10 mouse cellular contexts compared by ENCODE assay signal in genomic region chr1:82571758-82572157, GRCm38 (mm10). TPM values are rescaled to one million over a fixed set of nuclear protein-coding genes. Genes with fewer than 3 reads are reported as not detected.
DNase-seq lines count a peak whose midpoint lies in the region; ATAC-seq and TF ChIP-seq lines count a peak whose summit lies in the region.
"Had no signal": no experiment of that assay in that cellular context is flagged by ENCODE, and none has a peak within 500 bp of the region (broad histone marks: within the 10 kb centered on the region; RNA-seq: fewer than 3 reads in every experiment).

No protein-coding gene starts in this region.

- ATAC-seq in intestine, postnatal 0 days: no peak
- no peak for ATAC-seq in intestine, embryonic 16.5 days
- no peak for ATAC-seq in granulocyte monocyte progenitor cell, adult 5-6 weeks (replicated peaks; ENCODE audit: poor library complexity, severe bottlenecking)

- DNase-seq in 416B (ENCODE audit: low read depth): peak; percentile 52
- DNase-seq in left cerebral cortex, postnatal 36 days (ENCODE audit: low spot score in 2 of 2): no peak

- no peaks in the 10 kb centered on the region for H3K27me3 ChIP-seq in intestine, postnatal 0 days (replicated peaks; ENCODE audit: control insufficient read depth, insufficient read depth, low read length)
- no peaks in the 10 kb centered on the region for H3K27me3 ChIP-seq in intestine, embryonic 16.5 days (replicated peaks; ENCODE audit: control insufficient read depth, insufficient read depth, low read length)
- no peaks in the 10 kb centered on the region for H3K27me3 ChIP-seq in E14TG2a.4 (ENCODE audit: insufficient read depth, low read length)
- H3K27me3 ChIP-seq: neural tube, embryonic 12.5 days had no signal

- 78% methylated on average over 1 of the region's 1 CpGs for WGBS in intestine, postnatal 0 days
- WGBS in intestine, embryonic 16.5 days: 70% methylated on average over 1 of the region's 1 CpGs

- H3K4me1 ChIP-seq in intestine, postnatal 0 days (replicated peaks; ENCODE audit: control insufficient read depth, insufficient read depth, low read length): no peaks in the 10 kb centered on the region
- no peaks in the 10 kb centered on the region for H3K4me1 ChIP-seq in intestine, embryonic 16.5 days (ENCODE audit: control insufficient read depth, insufficient read depth, low read length)
- no peaks in the 10 kb centered on the region for H3K4me1 ChIP-seq in E14TG2a.4 (replicated peaks; ENCODE audit: low read depth, low read length)
- H3K4me1 ChIP-seq in cortical plate, adult 2 months (ENCODE audit: control insufficient read depth, insufficient read depth, low read length): no peaks in the 10 kb centered on the region
- H3K4me1 ChIP-seq: neural tube, embryonic 12.5 days had no signal

- no peak overlapping the region for H3K9ac ChIP-seq in intestine, postnatal 0 days (ENCODE audit: low read depth, low read length)
- H3K9ac ChIP-seq in intestine, embryonic 16.5 days (ENCODE audit: low read depth, low read length): no peak overlapping the region
- H3K9ac ChIP-seq: neural tube, embryonic 12.5 days had no signal

- no peak overlapping the region for H3K4me3 ChIP-seq in intestine, postnatal 0 days (ENCODE audit: low read depth, low read length)
- H3K4me3 ChIP-seq in intestine, embryonic 16.5 days (ENCODE audit: low read length): no peak overlapping the region
- no peak overlapping the region for H3K4me3 ChIP-seq in E14TG2a.4 (replicated peaks; ENCODE audit: low read length)
- no peak overlapping the region for H3K4me3 ChIP-seq in cortical plate, adult 2 months (ENCODE audit: insufficient read depth, low read length)
- H3K4me3 ChIP-seq: neural tube, embryonic 12.5 days had no signal

- intact Hi-C loops in left cerebral cortex, postnatal 36 days (cut with DNase I): loop anchor here (5.0 kb wide), 1 partner anchor 71 kb away; no protein-coding TSS in a partner anchor

- no peak overlapping the region for H3K27ac ChIP-seq in intestine, postnatal 0 days (ENCODE audit: low read depth, low read length)
- H3K27ac ChIP-seq in intestine, embryonic 16.5 days (ENCODE audit: low read length): no peak overlapping the region
- H3K27ac ChIP-seq in cortical plate, adult 2 months (ENCODE audit: insufficient read depth, low read length): no peak overlapping the region
- H3K27ac ChIP-seq: neural tube, embryonic 12.5 days had no signal

- H3K36me3 ChIP-seq in intestine, postnatal 0 days (ENCODE audit: control insufficient read depth, insufficient read depth): no peaks in the 10 kb centered on the region
- no peaks in the 10 kb centered on the region for H3K36me3 ChIP-seq in intestine, embryonic 16.5 days (ENCODE audit: control insufficient read depth, insufficient read depth, low read length)
- no peaks in the 10 kb centered on the region for H3K36me3 ChIP-seq in E14TG2a.4 (ENCODE audit: insufficient read depth, low read length)
- H3K36me3 ChIP-seq: neural tube, embryonic 12.5 days had no signal

- TF ChIP-seq CTCF in intestine, postnatal 0 days (IDR thresholded peaks at IDR 0.05; ENCODE audit: low read depth): peak; percentile 47; the same call in 1 of the 2 replicates
- TF ChIP-seq CTCF in E14TG2a.4 (conservative IDR thresholded peaks at IDR 0.05; ENCODE audit: low read length): peak; percentile 52
- TF ChIP-seq CTCF in cortical plate, adult 2 months (IDR thresholded peaks at IDR 0.05; ENCODE audit: extremely low read depth, insufficient read depth, low read length): peak; percentile 21; the same call in 1 of the 2 replicates

- H3K9me3 ChIP-seq in intestine, postnatal 0 days (ENCODE audit: control insufficient read depth): no peaks in the 10 kb centered on the region
- no peaks in the 10 kb centered on the region for H3K9me3 ChIP-seq in intestine, embryonic 16.5 days (ENCODE audit: control insufficient read depth, low read length)
- H3K9me3 ChIP-seq in E14TG2a.4 (ENCODE audit: low read length): peaks cover 20% of the 10 kb centered on the region
- H3K9me3 ChIP-seq: neural tube, embryonic 12.5 days had no signal

- H3K4me2 ChIP-seq in intestine, postnatal 0 days (replicated peaks; ENCODE audit: low read depth): no peak overlapping the region
- H3K4me2 ChIP-seq in intestine, embryonic 16.5 days (ENCODE audit: low read depth, low read length): no peak overlapping the region
- H3K4me2 ChIP-seq: neural tube, embryonic 12.5 days had no signal

- TF ChIP-seq POLR2A in cortical plate, adult 2 months (IDR thresholded peaks at IDR 0.05; ENCODE audit: extremely low read depth, insufficient read depth, low read length): no peak

RNA-seq across cellular contexts. Expression of gene Col4a4, which starts 14.9 kb away (rescaled TPM):
- polyA plus RNA-seq in intestine, postnatal 0 days (2015; fragmentation: Nextera tagmentation; extraction: Ambion mirVana): 0.10 and 0.16 TPM in 2 replicates
- 0.05 and 0.20 TPM in 2 replicates for polyA plus RNA-seq in intestine, embryonic 16.5 days (2015; fragmentation: Nextera tagmentation; extraction: Ambion mirVana)
- polyA plus RNA-seq in cortical plate, adult 2 months (2012; rRNA removed): 0.15 and 0.23 TPM in 2 replicates
- total RNA-seq in granulocyte monocyte progenitor cell, adult 5-6 weeks (2014; fragmentation: Nextera tagmentation): not detected in 2 replicates
- not detected in 2 replicates for total RNA-seq in granulocyte monocyte progenitor cell, adult 5-6 weeks (2017)
- 1 to 10 TPM; 1.2 to 2.4 TPM for total RNA-seq in left cerebral cortex, postnatal 36 days (2021)
- total RNA-seq: hematopoietic stem cell, adult 5-6 weeks; megakaryocyte, adult 5-6 weeks had no signal

RNA-seq across cellular contexts. Expression of gene Col4a3, which starts 15.0 kb away (rescaled TPM):
- polyA plus RNA-seq in intestine, postnatal 0 days (2015; fragmentation: Nextera tagmentation; extraction: Ambion mirVana): 0.41 and 0.42 TPM in 2 replicates
- polyA plus RNA-seq in intestine, embryonic 16.5 days (2015; fragmentation: Nextera tagmentation; extraction: Ambion mirVana): 0.16 and 0.21 TPM in 2 replicates
- polyA plus RNA-seq in cortical plate, adult 2 months (2012; rRNA removed): 0.19 and 0.30 TPM in 2 replicates
- total RNA-seq in granulocyte monocyte progenitor cell, adult 5-6 weeks (2014; fragmentation: Nextera tagmentation): not detected in 2 replicates
- not detected in 2 replicates for total RNA-seq in granulocyte monocyte progenitor cell, adult 5-6 weeks (2017)
- 1 to 10 TPM in 1 of 2 experiments, under 1 TPM in 1; 0.69 to 1.1 TPM for total RNA-seq in left cerebral cortex, postnatal 36 days (2021)
- total RNA-seq: hematopoietic stem cell, adult 5-6 weeks; megakaryocyte, adult 5-6 weeks had no signal
